Mouse (Mus musculus): ENCODE measurements around the gene Zfp710.
"Not testable (repeated sequence)": the region's sequence is repeated elsewhere in the genome, so short reads cannot be mapped to it uniquely, and the experiment has no call there.

The Zfp710 gene

GRCm38 (mm10) chr7:80026990-80027635 lies 2.5 kb downstream of the Zfp710 start:
- peak in 1 of 2 experiments; percentile 29 for DNase-seq (ENCODE audit: low spot score in 2 of 2)

GRCm38 (mm10) chr7:80027636-80028417 lies 3.2 kb downstream of the Zfp710 start:
- DNase-seq (ENCODE audit: low spot score in 2 of 2): no peak

GRCm38 (mm10) chr7:80028418-80028720 lies 3.8 kb downstream of the Zfp710 start:
- no peak for DNase-seq (ENCODE audit: low spot score in 2 of 2)

GRCm38 (mm10) chr7:80030009-80030408 lies 5.4 kb downstream of the Zfp710 start:
- no peak for DNase-seq (ENCODE audit: low spot score in 2 of 2)

GRCm38 (mm10) chr7:80030486-80030885 lies 5.9 kb downstream of the Zfp710 start:
- no peak for DNase-seq (ENCODE audit: low spot score in 2 of 2)

- no peak for DNase-seq (ENCODE audit: low spot score in 2 of 2)
These were observed 6.4 kb downstream of the Zfp710 start for GRCm38 (mm10) chr7:80030987-80031386.

GRCm38 (mm10) chr7:80031478-80031877 lies 6.9 kb downstream of the Zfp710 start:
- DNase-seq (ENCODE audit: low spot score in 2 of 2): no peak

GRCm38 (mm10) chr7:80032216-80033052 lies 7.8 kb downstream of the Zfp710 start:
- no peak for DNase-seq (ENCODE audit: low spot score in 2 of 2)

- DNase-seq (ENCODE audit: low spot score in 2 of 2): no peak
These were observed 8.6 kb downstream of the Zfp710 start for GRCm38 (mm10) chr7:80033064-80033717.

- DNase-seq (ENCODE audit: low spot score in 2 of 2): no peak
These were observed 9.2 kb downstream of the Zfp710 start for GRCm38 (mm10) chr7:80033771-80034170.

GRCm38 (mm10) chr7:80035086-80035485 lies 10.5 kb downstream of the Zfp710 start:
- no peak for DNase-seq (ENCODE audit: low spot score in 2 of 2)

- no peak for DNase-seq (ENCODE audit: low spot score in 2 of 2)
These were observed 11.1 kb downstream of the Zfp710 start for GRCm38 (mm10) chr7:80035748-80036147.

GRCm38 (mm10) chr7:80039699-80040098 lies 15.1 kb downstream of the Zfp710 start:
- peak in 1 of 2 experiments; percentile 24 for DNase-seq (ENCODE audit: low spot score in 2 of 2)

GRCm38 (mm10) chr7:80044170-80044569 lies 19.6 kb downstream of the Zfp710 start:
- DNase-seq (ENCODE audit: low spot score in 2 of 2): no peak

GRCm38 (mm10) chr7:80047041-80047440 lies 22.4 kb downstream of the Zfp710 start:
- no peak for DNase-seq (ENCODE audit: low spot score in 2 of 2)

GRCm38 (mm10) chr7:80049746-80050145 lies 25.1 kb downstream of the Zfp710 start:
- no peak for DNase-seq (ENCODE audit: low spot score in 2 of 2)

- DNase-seq (ENCODE audit: low spot score in 2 of 2): not testable (repeated sequence)
These were observed 25.8 kb downstream of the Zfp710 start for GRCm38 (mm10) chr7:80050382-80050781.

GRCm38 (mm10) chr7:80051835-80052234 lies 27.2 kb downstream of the Zfp710 start:
- no peak for DNase-seq (ENCODE audit: low spot score in 2 of 2)

- no peak for DNase-seq (ENCODE audit: low spot score in 2 of 2)
These were observed 27.6 kb downstream of the Zfp710 start for GRCm38 (mm10) chr7:80052261-80052660.

GRCm38 (mm10) chr7:80053147-80053546 lies 28.5 kb downstream of the Zfp710 start:
- no peak for DNase-seq (ENCODE audit: low spot score in 2 of 2)

GRCm38 (mm10) chr7:80055781-80056180 lies 31.2 kb downstream of the Zfp710 start:
- DNase-seq (ENCODE audit: low spot score in 2 of 2): no peak
